Mouse (Mus musculus) myocyte (in vitro differentiated cells): Measurements from ENCODE around the gene Cdt1.
A peak's percentile ranks its signal among the peaks of the same experiment; 100 is the strongest.

Experiments
- CEBPB ChIP-seq: IDR thresholded peaks from 2 replicates; pipeline ENCODE4 v1.6.1; 2011; ENCODE audit warnings: mild to moderate bottlenecking, moderate library complexity; ENCODE audit not compliant: poor library complexity, insufficient read depth, severe bottlenecking
- E2F4 ChIP-seq: IDR thresholded peaks from one replicate; pipeline ENCODE4 v1.6.1; 2011; ENCODE audit warnings: mild to moderate bottlenecking, control low read depth, moderate library complexity; ENCODE audit not compliant: insufficient read depth
- MAX ChIP-seq: IDR thresholded peaks from one replicate; pipeline ENCODE4 v1.6.1; 2011; ENCODE audit warnings: low read depth, mild to moderate bottlenecking, control low read depth
- MYOD1 ChIP-seq, 3 experiments: IDR thresholded peaks; one replicate each; pipeline ENCODE4 v1.6.1; 2011; ENCODE audit warnings: control low read depth in 2 of 3, low read depth in 2 of 3, mild to moderate bottlenecking in 2 of 3, moderate library complexity in 1 of 3; ENCODE audit not compliant: insufficient read length in 2 of 3, control insufficient read depth in 1 of 3
- MYOG ChIP-seq, 3 experiments: IDR thresholded peaks; one replicate each; pipeline ENCODE4 v1.6.1; 2011; ENCODE audit warnings: control low read depth in 2 of 3, low read depth in 2 of 3, mild to moderate bottlenecking in 2 of 3; ENCODE audit not compliant: insufficient read length in 2 of 3, control insufficient read depth in 1 of 3, insufficient read depth in 1 of 3
- POLR2A ChIP-seq: IDR thresholded peaks from one replicate; pipeline ENCODE4 v1.6.1; 2011; ENCODE audit warnings: low read depth, mild to moderate bottlenecking, control low read depth, moderate library complexity; ENCODE audit not compliant: insufficient read length
- POLR2AphosphoS2 ChIP-seq: IDR thresholded peaks from one replicate; pipeline ENCODE4 v1.6.1; 2011; ENCODE audit warnings: low read depth, control low read depth; ENCODE audit not compliant: insufficient read length
- REST ChIP-seq: IDR thresholded peaks from one replicate; pipeline ENCODE4 v1.6.1; 2011; ENCODE audit warnings: mild to moderate bottlenecking, control low read depth, moderate library complexity; ENCODE audit not compliant: insufficient read depth, insufficient read length
- SRF ChIP-seq: IDR thresholded peaks from one replicate; pipeline ENCODE4 v1.6.1; 2011; ENCODE audit warnings: low read depth; ENCODE audit not compliant: control insufficient read depth, insufficient read length
- TCF12 ChIP-seq: IDR thresholded peaks from one replicate; pipeline ENCODE4 v1.6.1; 2011; ENCODE audit warnings: mild to moderate bottlenecking, control low read depth; ENCODE audit not compliant: poor library complexity, insufficient read depth, severe bottlenecking
- TCF3 ChIP-seq: IDR thresholded peaks from one replicate; pipeline ENCODE4 v1.6.1; 2011; ENCODE audit warnings: low read depth, control low read depth; ENCODE audit not compliant: insufficient read length
- USF1 ChIP-seq: IDR thresholded peaks from one replicate; pipeline ENCODE4 v1.6.1; 2011; ENCODE audit warnings: low read depth, mild to moderate bottlenecking, control low read depth, moderate library complexity

- TF ChIP-seq POLR2A, result peak; percentile 70
- peak; percentile 20 for TF ChIP-seq REST
- TF ChIP-seq MAX, result no peak
- no peak for TF ChIP-seq CEBPB
- TF ChIP-seq E2F4, result peak; percentile 44
- TF ChIP-seq SRF, result peak; percentile 47
- no peak for TF ChIP-seq TCF12
- peak; percentile 61 for TF ChIP-seq POLR2AphosphoS2
- TF ChIP-seq MYOD1 (IDR thresholded peaks at IDR 0.05; ENCODE audit: control insufficient read depth in 1 of 3, insufficient read length in 2 of 3, low read depth in 2 of 3), result peak in 2 of 3 experiments; percentile 5 to 18
- TF ChIP-seq TCF3, result no peak
- peak; percentile 81 for TF ChIP-seq USF1
- peak in 1 of 3 experiments; percentile 20 for TF ChIP-seq MYOG (IDR thresholded peaks at IDR 0.05; ENCODE audit: control insufficient read depth in 1 of 3, insufficient read depth in 1 of 3, insufficient read length in 2 of 3, low read depth in 2 of 3)
Measured at GRCm38 (mm10) chr8:122611295-122612133, 43.7 kb downstream of the Cdt1 start, which contains the start of the genes Galns and Trappc2l.
